Mouse (Mus musculus) gastrocnemius, postnatal 10 days (tissue): ENCODE results near the gene Spaar. TPM values are rescaled to one million over a fixed set of nuclear protein-coding genes. Genes with fewer than 3 reads are reported as not detected.

ENCODE experiments used
- DNase-seq: peaks from one replicate; pipeline ENCODE4 v3.0.0; 2021; ENCODE audit warnings: mixed read lengths
- long read RNA-seq, 2 experiments: library from polyadenylated mRNA; stranded (forward); transcript quantifications; one replicate each; pipeline ENCODE4 v2.0.0; 2021
- total RNA-seq, 2 experiments: library from RNA; stranded (reverse); gene quantifications; 2 replicates each; pipeline ENCODE4 v1.2.3; 2021

The Spaar gene
- 1 to 10 TPM; 1.1 to 1.6 TPM for total RNA-seq
- long read RNA-seq, experiment 1, full-length matches to known transcripts = 1 of 2 reads
- long read RNA-seq, experiment 1, partial matches to known transcripts = 0 of 2 reads
- long read RNA-seq, experiment 1, other reads (novel, unspliced or antisense) = 1 of 2 reads
- long read RNA-seq, experiment 2, partial matches to known transcripts = 0 of 2 reads
- long read RNA-seq, experiment 2, other reads (novel, unspliced or antisense) = 2 of 2 reads

- DNase-seq = peak; percentile 31
Measured at GRCm38 (mm10) chr4:43729794-43730550, at the start of gene Spaar. TSS of gene Spaar (plus strand) at chr4:43730034.

GRCm38 (mm10) chr4:43690021-43690420, 39.8 kb upstream of the Spaar start:
- DNase-seq = no peak

GRCm38 (mm10) chr4:43691026-43691425, 38.8 kb upstream of the Spaar start:
- DNase-seq = no peak

GRCm38 (mm10) chr4:43693806-43694241, 36.0 kb upstream of the Spaar start:
- DNase-seq = no peak

GRCm38 (mm10) chr4:43694439-43695248, 35.2 kb upstream of the Spaar start:
- DNase-seq = no peak

- DNase-seq = peak; percentile 59
Measured at GRCm38 (mm10) chr4:43695249-43695671, 34.6 kb upstream of the Spaar start.

GRCm38 (mm10) chr4:43696561-43696960, 33.3 kb upstream of the Spaar start:
- DNase-seq = no peak

GRCm38 (mm10) chr4:43700707-43701106, 29.1 kb upstream of the Spaar start, which contains the start of gene Olfr70:
TSS of gene Olfr70 (minus strand) at chr4:43700807.
- DNase-seq = no peak

GRCm38 (mm10) chr4:43703439-43703838, 26.4 kb upstream of the Spaar start:
- DNase-seq = no peak

- no peak for DNase-seq
Measured at GRCm38 (mm10) chr4:43703851-43704250, 26.0 kb upstream of the Spaar start.

GRCm38 (mm10) chr4:43705991-43706390, 23.8 kb upstream of the Spaar start:
- DNase-seq = no peak

GRCm38 (mm10) chr4:43709869-43710268, 20.0 kb upstream of the Spaar start, which contains the start of gene Olfr71:
TSS of gene Olfr71 (minus strand) at chr4:43710255.
- no peak for DNase-seq

- DNase-seq = peak; percentile 93
Measured at GRCm38 (mm10) chr4:43711821-43712220, 18.0 kb upstream of the Spaar start.

- no peak for DNase-seq
Measured at GRCm38 (mm10) chr4:43713652-43714219, 16.1 kb upstream of the Spaar start.

- no peak for DNase-seq
Measured at GRCm38 (mm10) chr4:43720491-43721228, 9.2 kb upstream of the Spaar start.

GRCm38 (mm10) chr4:43722191-43722590, 7.6 kb upstream of the Spaar start:
- DNase-seq = no peak

GRCm38 (mm10) chr4:43724764-43725163, 5.1 kb upstream of the Spaar start:
- peak; percentile 66 for DNase-seq

- no peak for DNase-seq
Measured at GRCm38 (mm10) chr4:43726228-43726993, 3.4 kb upstream of the Spaar start.

GRCm38 (mm10) chr4:43726995-43727394, 2.8 kb upstream of the Spaar start, which contains the start of gene Hrct1:
TSS of gene Hrct1 (plus strand) at chr4:43727188.
- peak; percentile 50 for DNase-seq

GRCm38 (mm10) chr4:43727718-43728575, 1.9 kb upstream of the Spaar start:
- no peak for DNase-seq
